Mouse (Mus musculus) ovary, postnatal 10 days (tissue): ENCODE data around the gene Ascl1.
A peak's percentile ranks its signal among the peaks of the same experiment; 100 is the strongest.

Source experiments
- DNase-seq: peaks from one replicate; pipeline ENCODE4 v3.0.0; 2022; ENCODE audit warnings: low spot score

Ascl1 gene

DNA sequence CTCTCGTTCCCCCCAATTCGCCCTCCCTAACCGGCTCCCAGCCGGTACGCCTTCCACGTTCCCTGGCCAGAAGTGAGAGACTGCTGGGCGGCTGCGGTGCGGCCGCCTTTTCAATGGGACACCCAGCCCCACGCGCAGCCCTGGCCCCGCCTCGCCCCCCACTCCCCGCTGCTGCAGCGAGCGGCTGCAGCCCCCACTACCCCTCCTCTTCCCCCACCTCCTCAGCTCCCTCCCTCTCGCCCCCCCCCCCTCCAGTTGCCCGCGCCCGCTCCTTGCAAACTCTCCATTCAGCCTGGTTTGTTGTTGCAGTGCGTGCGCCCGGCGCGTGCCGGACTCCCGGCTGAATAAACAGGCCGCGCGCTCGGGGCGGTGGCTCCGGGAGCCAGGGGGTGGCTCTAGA lies at the start of gene Ascl1:
Gene Ascl1 (minus strand): TSS at position 85 of the 400 bp plus-strand sequence.
- no peak for DNase-seq

GRCm38 (mm10) chr10:87534172-87534571 lies 40.7 kb upstream of the Ascl1 start:
- DNase-seq = no peak

GRCm38 (mm10) chr10:87521646-87522045 lies 28.2 kb upstream of the Ascl1 start, which contains the start of gene Pah:
TSS of gene Pah (plus strand) at chr10:87521795.
- no peak for DNase-seq

- no peak for DNase-seq
Measured at GRCm38 (mm10) chr10:87520401-87521116, 27.1 kb upstream of the Ascl1 start.

DNA sequence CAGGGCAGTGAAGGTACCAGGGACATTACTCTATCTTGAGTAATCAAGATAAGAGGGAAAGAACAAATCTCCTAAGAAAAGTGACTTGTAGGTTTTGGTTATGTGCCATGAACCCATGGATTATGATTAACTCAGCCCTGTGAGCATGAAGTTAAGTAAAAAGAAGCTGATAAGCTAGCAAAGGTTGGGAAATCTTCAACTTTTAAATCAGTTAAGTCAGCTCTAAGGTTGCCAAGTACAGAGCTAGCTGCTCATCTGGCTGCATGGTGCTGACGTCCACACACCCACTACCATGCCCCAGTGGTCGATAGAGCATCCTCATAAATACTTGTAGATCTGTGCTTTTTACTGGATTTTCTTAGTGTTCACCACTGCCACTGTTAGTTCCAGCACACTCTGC lies 25.1 kb upstream of the Ascl1 start:
- no peak for DNase-seq

DNA sequence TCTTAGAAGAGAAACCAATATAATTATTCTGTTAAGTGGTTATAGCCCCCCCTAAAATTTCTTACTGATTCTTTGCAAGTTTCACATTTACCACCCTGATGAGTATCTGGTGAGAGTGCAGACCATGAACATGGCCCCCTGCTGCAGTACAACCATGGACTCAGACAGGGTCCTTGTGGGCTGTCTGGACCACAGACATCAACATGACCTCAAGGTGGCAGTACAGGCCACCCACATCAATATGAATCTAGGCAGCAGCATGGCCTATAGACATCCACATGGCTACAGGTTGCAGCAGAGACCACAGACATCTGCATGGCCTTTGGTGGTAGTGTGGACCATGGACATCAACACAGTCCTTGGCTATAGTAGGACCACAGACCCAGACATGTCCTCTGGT lies 19.6 kb upstream of the Ascl1 start:
- DNase-seq = no peak

- DNase-seq = no peak
Measured at GRCm38 (mm10) chr10:87508581-87508980, 15.1 kb upstream of the Ascl1 start.

DNA sequence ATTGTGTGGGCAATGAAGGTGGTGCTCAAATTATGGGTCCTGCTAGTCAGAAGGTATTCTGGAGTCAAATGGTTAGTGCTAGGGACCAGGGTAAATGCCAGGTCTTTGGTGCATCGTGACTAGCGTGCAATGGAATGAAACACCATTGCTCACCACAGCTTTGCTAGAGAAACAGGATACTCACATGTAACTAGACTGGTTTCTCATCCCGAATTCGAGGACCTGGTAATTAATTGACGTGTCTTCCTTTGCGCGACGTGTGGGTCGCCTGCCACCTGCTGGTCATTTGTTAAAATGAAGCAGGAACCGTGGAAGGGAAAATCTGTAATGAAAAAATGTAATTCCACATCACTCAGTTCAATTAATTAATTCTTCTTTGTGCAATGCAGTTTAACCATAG lies 10.5 kb upstream of the Ascl1 start:
- DNase-seq = no peak

GRCm38 (mm10) chr10:87502283-87502682 lies 8.8 kb upstream of the Ascl1 start:
- DNase-seq = no peak

DNA sequence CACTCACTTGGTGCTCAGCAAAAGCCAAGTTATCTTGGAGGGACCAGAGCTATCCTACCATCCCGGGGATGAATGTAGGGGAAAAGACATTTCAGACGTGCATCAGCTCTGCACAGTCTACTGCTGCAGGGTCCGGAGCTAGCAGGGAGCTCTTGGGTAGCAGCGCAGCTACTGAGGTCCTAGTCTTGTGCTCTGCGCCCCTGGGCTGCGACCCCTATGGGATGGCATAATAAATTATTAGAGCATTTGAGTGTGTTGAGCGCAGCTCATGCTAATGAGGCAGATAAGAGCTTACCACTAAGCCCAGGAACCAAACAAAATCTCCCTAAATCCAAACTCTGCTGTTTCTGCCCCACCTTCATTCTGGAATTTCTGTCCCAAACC lies 8.2 kb upstream of the Ascl1 start:
- DNase-seq = no peak

DNA sequence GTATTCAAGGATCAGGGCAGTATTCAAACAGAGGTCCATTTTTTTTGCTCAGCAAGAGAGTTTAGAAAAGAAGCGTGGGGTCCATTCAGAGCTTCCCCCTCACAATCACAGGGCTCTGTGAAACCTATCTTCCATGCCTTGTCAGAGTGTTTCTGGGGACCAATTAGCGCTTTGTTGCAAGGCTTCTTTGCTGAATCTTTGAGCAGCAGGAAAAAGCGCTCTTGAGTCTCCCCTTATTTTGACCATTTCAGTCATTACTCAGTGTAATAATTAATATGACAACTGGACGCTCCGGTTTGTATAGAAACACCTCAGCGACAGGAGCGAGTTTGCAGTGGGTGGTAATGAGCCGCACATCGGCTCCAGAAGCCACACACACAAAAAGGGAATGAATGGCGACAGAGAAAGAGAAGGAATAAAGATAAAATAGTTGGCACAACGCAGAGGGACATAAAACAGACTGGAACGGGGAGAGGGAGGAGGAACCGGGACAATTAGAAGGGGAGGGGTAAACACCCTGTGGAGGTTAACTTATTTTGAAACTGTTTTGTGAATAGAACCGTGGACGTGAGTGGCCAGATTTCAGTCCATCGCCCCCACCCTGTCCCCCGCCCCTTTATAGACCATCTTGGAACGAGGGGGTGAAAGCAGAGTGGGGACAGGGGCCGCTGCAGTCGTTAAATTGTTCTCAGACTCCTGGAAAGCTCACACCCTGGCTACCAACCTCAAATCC lies 7.6 kb upstream of the Ascl1 start:
- no peak for DNase-seq

DNA sequence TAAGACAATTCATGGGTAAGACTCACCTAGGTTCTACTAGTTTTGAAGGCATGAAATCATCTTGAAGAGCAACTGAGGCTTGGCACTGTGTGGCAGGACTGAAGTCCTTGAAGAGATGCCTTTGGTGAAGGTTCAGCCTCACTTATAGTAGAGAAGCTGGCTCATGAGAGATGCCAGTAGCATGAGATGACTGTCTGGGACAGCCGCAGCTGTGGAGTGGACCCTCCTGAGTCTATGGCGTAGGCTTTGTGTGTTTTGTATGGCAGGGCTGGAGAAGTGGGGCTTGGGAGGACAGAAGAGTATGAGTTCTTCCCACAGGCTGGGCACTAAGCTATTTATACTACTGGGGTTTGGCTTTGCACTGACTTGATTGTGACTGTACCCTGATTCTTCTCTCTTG lies 3.6 kb upstream of the Ascl1 start:
- DNase-seq = no peak

DNA sequence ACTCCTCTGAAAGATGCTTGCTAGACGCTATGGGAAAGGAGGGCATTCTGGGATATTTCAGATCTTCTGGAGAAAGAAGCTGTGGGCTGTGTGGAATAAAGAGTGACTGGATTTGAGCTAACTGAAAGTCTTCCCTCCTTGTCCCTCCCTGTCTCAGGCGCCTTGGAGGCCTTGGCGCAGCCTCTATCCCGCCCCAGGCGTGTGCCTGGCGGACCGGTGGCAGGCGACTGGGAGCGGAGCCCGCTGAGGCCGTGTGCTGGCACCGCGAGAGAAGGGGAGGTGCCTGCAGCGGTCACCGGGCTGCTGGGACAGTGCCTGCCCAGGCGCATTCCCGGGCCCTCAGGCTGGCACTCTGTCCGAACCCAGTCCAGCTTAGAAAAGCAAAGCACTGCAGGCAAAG lies 1.1 kb upstream of the Ascl1 start:
- DNase-seq = no peak

GRCm38 (mm10) chr10:87494176-87494575 lies 716 bp upstream of the Ascl1 start:
- DNase-seq = no peak

DNA sequence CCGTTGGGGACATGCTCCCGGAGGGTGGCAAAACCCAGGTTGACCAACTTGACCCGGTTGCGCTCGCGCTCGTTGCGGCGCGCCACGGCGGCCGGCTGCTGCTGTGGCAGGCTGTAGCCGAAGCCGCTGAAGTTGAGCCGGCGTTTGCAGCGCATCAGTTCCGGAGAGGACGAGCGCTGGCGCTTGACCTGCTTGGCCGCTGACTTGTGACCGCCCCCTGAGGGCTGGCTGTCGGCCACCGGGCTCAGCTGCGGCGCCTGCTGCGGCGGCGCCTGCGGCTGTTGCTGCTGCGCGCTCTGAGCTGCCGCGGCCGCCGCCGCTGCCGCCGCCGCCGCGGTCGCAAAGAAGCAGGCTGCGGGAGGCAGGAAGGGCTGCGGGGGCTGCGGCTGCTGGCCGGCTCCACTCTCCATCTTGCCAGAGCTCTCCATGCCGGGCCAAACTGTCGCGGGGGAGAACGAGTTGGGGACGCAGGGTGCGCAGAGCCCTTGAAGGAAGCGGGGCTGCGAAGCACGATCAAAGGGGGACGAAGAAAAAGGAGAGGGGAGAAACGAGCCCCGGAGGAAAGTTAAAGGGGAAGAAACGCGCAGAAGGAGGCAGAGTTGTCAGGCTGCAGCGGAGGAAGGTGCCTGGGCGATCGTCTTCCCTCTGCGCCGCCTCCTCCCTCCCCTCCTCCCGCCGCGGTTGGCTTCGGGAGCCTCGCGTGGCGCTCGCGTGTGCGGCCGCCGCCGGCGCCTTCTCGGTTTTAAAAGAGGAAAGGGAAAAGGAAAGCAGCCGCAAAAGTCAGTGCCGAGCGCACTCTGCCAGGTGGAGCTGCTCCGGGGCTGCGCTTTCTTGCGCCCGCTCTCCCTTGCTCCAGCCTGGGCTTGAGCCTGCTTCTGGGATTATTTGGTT lies 554 bp downstream of the Ascl1 start:
- peak; percentile 30 for DNase-seq

- DNase-seq = no peak
Measured at GRCm38 (mm10) chr10:87492332-87492660, 1.2 kb downstream of the Ascl1 start.

GRCm38 (mm10) chr10:87491485-87492040 lies 1.9 kb downstream of the Ascl1 start:
- DNase-seq = no peak

DNA sequence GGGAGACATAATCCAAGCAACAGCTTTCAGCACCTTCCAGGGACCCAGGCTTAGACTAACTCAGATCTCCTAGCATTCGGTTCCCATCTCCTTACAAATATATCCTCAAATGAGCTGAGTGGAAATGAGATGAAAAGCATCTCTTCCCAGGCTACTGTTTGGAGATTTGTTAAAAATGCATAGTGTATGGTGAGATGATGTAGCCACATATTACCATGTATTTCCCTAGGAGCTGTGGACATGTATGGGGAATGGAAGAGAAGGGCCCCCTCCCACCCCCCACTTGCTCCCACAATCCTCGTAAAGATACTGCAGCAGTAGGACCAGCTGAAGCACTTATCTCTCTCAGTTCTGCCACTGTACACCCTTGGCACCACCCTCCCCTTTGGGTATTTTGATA lies 3.1 kb downstream of the Ascl1 start:
- no peak for DNase-seq

- DNase-seq = no peak
Measured at GRCm38 (mm10) chr10:87489246-87490009, 4.0 kb downstream of the Ascl1 start.

DNA sequence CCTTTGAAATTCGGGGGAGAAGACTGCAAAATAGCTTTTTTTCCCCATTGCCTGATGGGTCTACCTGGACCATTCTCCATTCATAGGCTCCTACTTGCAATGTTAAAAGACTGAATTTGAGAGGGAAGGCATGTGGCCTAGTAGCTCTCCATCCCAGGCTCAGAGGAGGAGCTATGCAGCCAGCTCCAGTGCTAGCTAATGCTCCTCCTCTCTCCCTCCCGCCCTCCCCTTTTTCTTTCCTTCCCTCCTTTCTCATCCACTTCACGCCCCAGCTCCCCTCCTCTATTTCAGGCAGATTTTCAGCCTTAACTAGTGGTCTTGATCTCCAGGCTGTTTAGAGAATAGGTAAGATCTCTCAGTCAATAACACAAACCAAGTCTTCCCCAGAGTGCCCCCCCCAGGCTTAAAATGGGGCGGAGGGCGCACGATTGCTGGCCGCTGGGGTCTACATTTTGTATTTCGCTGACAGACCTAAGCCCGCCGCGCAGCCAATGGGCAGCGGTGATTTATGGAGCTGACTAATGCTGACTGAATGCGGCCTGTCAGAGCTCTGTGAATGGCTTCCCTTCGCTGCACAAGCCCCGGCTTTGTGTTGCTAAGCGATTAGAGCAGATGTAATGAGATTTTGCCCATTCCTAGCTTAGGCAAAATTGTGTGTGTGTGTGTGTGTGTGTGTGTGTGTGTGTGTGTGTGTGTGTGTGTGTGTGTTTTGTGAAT lies 4.9 kb downstream of the Ascl1 start:
- no peak for DNase-seq
